Mouse (Mus musculus) hematopoietic multipotent progenitor cell, adult 10-12 weeks (in vitro differentiated cells): ENCODE results near the gene Arrb1. TPM values are rescaled to one million over a fixed set of nuclear protein-coding genes. Genes with fewer than 3 reads are reported as not detected.

Experiments
- polyA plus RNA-seq: library from polyadenylated mRNA; stranded (reverse); fragments of >175 nt; gene quantifications from 2 replicates; pipeline ENCODE4 v1.2.3, GENCODE M21; 2012; ENCODE audit warnings: low replicate concordance

Gene Arrb1
- polyA plus RNA-seq: 18.3 and 74.9 TPM in 2 replicates

DNA sequence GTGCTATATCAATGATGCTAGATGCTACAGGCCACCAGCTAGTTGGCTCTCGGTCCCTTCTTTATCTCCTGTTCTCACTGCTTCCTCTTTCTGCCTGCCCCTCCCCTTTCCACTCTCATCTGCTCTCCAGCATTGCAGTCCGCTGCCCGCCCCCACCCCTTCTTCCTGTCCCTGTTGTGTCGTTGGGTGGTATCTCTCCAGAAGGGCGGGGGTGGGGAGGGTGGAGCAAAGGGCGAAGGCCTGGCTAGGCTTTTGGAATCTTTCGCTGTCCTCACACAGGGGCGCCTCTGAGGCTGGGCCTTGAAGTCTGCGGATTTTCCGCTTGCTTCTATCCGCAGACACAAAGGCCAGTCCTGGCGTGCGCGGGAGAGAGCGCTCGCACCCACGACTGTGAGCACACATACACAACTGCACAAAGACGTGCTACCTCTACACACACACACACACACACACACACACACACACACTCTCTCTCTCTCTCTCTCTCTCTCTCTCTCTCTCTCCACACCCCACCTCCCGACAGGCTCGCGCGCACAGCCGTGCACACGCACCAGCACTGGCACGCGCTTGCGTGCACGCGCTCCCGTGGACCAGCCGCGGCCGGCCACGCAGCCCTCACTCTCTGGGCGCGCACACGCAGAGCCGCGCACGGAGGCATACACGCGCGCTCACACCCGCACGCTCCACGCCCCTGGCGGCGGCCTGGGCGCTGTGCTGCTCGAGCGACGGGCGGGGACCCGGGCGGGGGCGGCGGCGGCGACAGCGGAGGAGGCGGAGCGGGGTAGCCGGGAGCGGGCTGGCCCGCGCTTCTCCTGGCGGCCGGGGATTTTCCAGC, at the start of gene Arrb1:
Arrb1 (plus strand) TSS at position 566 of the 835 bp plus-strand sequence.

DNA sequence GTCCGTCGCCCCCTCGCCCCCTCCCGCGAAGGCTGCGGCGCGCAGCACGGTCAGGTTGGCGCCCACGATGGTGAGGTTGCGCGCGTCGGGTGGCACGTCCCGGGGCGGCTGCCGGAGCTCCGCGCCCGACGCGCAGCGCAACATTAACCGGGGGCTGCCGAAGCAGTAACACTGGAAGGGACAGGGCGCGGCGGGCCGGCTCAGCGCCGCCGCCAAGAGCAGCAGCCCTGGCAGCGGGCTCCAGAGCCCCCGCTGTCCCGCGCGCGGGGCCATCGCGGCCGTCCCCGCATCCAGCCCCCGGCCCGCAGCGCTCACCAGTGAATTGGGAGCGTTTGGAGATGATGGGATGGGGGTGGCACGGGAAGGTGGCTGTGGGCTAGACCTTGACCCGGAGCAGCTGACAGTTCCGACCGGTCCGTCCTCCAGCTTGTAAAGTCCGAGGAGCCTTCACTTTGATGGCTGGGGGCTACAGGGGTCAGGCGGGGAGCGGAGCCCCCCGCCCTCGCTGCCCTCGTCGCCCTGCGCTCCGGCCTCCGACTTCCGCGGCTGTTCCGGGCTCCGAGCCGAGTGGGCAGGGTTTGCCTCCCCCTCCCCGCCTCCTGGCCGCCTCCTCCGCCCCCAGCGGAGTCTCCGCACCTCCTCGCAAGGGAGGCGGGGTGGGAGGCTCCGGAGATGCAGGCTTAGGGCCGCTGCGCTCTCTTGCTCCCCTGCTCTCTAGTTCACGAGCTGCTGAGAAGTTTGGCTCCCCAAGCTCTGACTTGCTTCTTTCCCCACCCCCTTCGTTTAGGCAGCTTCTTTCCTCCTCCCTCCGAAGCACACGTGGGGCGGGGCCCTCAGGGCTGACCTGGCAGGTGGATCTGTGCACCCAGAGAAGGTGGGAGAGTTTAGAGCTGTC, 91.4 kb downstream of the Arrb1 start, which contains the start of gene Tpbgl:
Tpbgl (minus strand) TSS at position 728 of the 895 bp plus-strand sequence.

Other genes with a start within 250 kb of the Arrb1 start
- 4.3 and 4.5 TPM in 2 replicates for gene Serpinh1, start 182.2 kb upstream of the Arrb1 start, polyA plus RNA-seq
- gene Gdpd5, start 154.1 kb upstream of the Arrb1 start, polyA plus RNA-seq: 11.4 and 29.5 TPM in 2 replicates
- gene Klhl35, start 69.5 kb upstream of the Arrb1 start, polyA plus RNA-seq: 0.26 and 0.65 TPM in 2 replicates
- 51.6 and 486 TPM in 2 replicates for gene Rps3, start 51.7 kb upstream of the Arrb1 start, polyA plus RNA-seq
- gene Tpbgl, start 91.6 kb downstream of the Arrb1 start, polyA plus RNA-seq: 5.1 and 10.2 TPM in 2 replicates
- gene Slco2b1, start 175.9 kb downstream of the Arrb1 start, polyA plus RNA-seq: 2.0 and 19.5 TPM in 2 replicates
- 0.15 TPM in 1 of 2 replicates, not detected in the other for gene Olfr520, start 194.8 kb downstream of the Arrb1 start, polyA plus RNA-seq
- gene Olfr521, start 228.0 kb downstream of the Arrb1 start, polyA plus RNA-seq: not detected in 2 replicates